Mouse (Mus musculus) central nervous system, embryonic 11.5 days (tissue): ENCODE results near the gene Fam107b. TPM values are rescaled to one million over a fixed set of nuclear protein-coding genes. Genes with fewer than 3 reads are reported as not detected.

Source experiments
- polyA plus RNA-seq: library from polyadenylated mRNA; depleted of rRNA; stranded (reverse); fragments of >200 nt; gene quantifications from 2 replicates; pipeline ENCODE4 v1.2.3, GENCODE M21; 2012; rRNA removed

Gene Fam107b
- 35.0 and 44.5 TPM in 2 replicates for polyA plus RNA-seq

GRCm38 (mm10) chr2:3570186-3570585 is at the start of gene Fam107b:
TSS of gene Fam107b (plus strand) at chr2:3570488.

Other genes starting within 250 kb of the Fam107b start
- gene Rpp38, start 237.8 kb upstream of the Fam107b start, polyA plus RNA-seq = 15.8 and 16.1 TPM in 2 replicates
- 0.29 and 0.49 TPM in 2 replicates for gene Acbd7, start 234.3 kb upstream of the Fam107b start, polyA plus RNA-seq
- gene Olah, start 173.3 kb upstream of the Fam107b start, polyA plus RNA-seq = not detected in 2 replicates
- 0.17 and 0.47 TPM in 2 replicates for gene Meig1, start 147.8 kb upstream of the Fam107b start, polyA plus RNA-seq
- 9.1 and 11.5 TPM in 2 replicates for gene Dclre1c, start 146.4 kb upstream of the Fam107b start, polyA plus RNA-seq
- 21.6 and 23.6 TPM in 2 replicates for gene Suv39h2, start 95.5 kb upstream of the Fam107b start, polyA plus RNA-seq
- gene Gm45902, start 57.7 kb upstream of the Fam107b start, polyA plus RNA-seq = 5.7 and 7.0 TPM in 2 replicates
- gene Hspa14, start 57.7 kb upstream of the Fam107b start, polyA plus RNA-seq = 81.3 and 98.4 TPM in 2 replicates
- 0.47 and 0.66 TPM in 2 replicates for gene Cdnf, start 57.5 kb upstream of the Fam107b start, polyA plus RNA-seq